Mouse (Mus musculus): ENCODE results near the gene Gm21616. TPM values are rescaled to one million over a fixed set of nuclear protein-coding genes. Genes with fewer than 3 reads are reported as not detected.
"Not testable (repeated sequence)": the region's sequence is repeated elsewhere in the genome, so short reads cannot be mapped to it uniquely, and the experiment has no call there.

The Gm21616 gene
- total RNA-seq (2021), result not detected

DNA sequence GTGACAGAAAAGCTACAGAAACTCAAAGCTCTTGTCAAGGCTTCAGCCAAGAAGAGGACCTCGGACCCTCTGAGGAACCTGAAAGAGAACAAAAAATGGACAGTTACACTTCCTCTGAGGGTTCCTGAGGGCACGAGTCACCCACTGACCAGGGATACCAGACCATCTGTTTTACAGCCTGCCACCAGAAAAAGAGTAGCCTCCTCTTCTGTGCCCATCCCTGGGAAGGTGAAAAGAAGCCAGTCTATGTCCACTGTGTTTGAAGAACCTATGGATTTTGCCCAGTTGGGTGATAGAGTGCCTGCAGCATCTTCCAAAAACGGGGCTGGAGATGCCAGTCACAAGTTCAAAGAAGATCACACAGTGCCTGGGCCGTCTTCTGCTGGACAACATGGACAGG lies at the start of gene Gm21616:
Gene Gm21616, plus strand, starts transcription at position 301 of the 400 bp plus-strand sequence.
- intact Hi-C loops (cut with DNase I); DNase-seq: not testable (repeated sequence)

Data from left cerebral cortex, postnatal 4 days (tissue).